ENCODE assay signal across 23 mouse cellular contexts in genomic region chr4:141653813-141654212, GRCm38 (mm10). TPM values are rescaled to one million over a fixed set of nuclear protein-coding genes. Genes with fewer than 3 reads are reported as not detected.
DNase-seq lines count a peak whose midpoint lies in the region; ATAC-seq and TF ChIP-seq lines count a peak whose summit lies in the region.
"Had no signal": no experiment of that assay in that cellular context is flagged by ENCODE, and none has a peak within 500 bp of the region (broad histone marks: within the 10 kb centered on the region; RNA-seq: fewer than 3 reads in every experiment).

No protein-coding gene starts in this region.

- 86% methylated on average over 13 of the region's 13 CpGs for WGBS in heart, embryonic 13.5 days
- 72% methylated on average over 13 of the region's 13 CpGs for whole genome bisulfite sequencing in lung, adult 2 months
- 86% methylated on average over 13 of the region's 13 CpGs for WGBS in lung, embryonic 16.5 days
- WGBS in kidney, embryonic 15.5 days, result 96% methylated on average over 13 of the region's 13 CpGs

- peaks cover 63% of the 10 kb centered on the region for H3K4me1 ChIP-seq in heart, embryonic 13.5 days
- H3K4me1 ChIP-seq in lung, adult 2 months (ENCODE audit: control insufficient read depth, insufficient read depth, low read length), result no peaks in the 10 kb centered on the region; the same call in 1 of the 2 replicates
- peaks cover 7% of the 10 kb centered on the region for H3K4me1 ChIP-seq in brown adipose tissue, adult 24 weeks (ENCODE audit: control insufficient read depth, insufficient read depth, insufficient read length, low read length)
- peaks cover 16% of the 10 kb centered on the region for H3K4me1 ChIP-seq in lung, embryonic 16.5 days (replicated peaks; ENCODE audit: control insufficient read depth, insufficient read depth, low read length)
- 0 out of 2 replicates have a peak, but pooled peaks cover 3% of the 10 kb centered on the region for H3K4me1 ChIP-seq in kidney, embryonic 15.5 days

- DNase-seq in heart, adult 18-20 months, result no peak
- DNase-seq in lung, adult 2 months, result peak; percentile 41
- DNase-seq in lung, postnatal 14 days, result no peak
- DNase-seq: adrenal gland, postnatal 25 days; cerebellum, adult 9-10 months; heart, postnatal 14 days; right cerebral cortex, postnatal 14 days; thymus, postnatal 14 days had no signal

- TF ChIP-seq CTCF in lung, adult 2 months (IDR thresholded peaks at IDR 0.05; ENCODE audit: insufficient read depth, low read length), result no peak

- no peaks in the 10 kb centered on the region for H3K27me3 ChIP-seq in heart, embryonic 13.5 days (replicated peaks)
- no peaks in the 10 kb centered on the region for H3K27me3 ChIP-seq in lung, embryonic 16.5 days (ENCODE audit: control insufficient read depth, insufficient read depth, low read depth, low read length)
- no peaks in the 10 kb centered on the region for H3K27me3 ChIP-seq in kidney, embryonic 15.5 days
- H3K27me3 ChIP-seq: forebrain, embryonic 12.5 days; lung, embryonic 15.5 days; midbrain, embryonic 12.5 days; Patski had no signal

- TF ChIP-seq POLR2A in lung, adult 2 months (IDR thresholded peaks at IDR 0.05; ENCODE audit: borderline replicate concordance, extremely low read depth, low read depth, low read length), result no peak

- no peak overlapping the region for H3K4me3 ChIP-seq in heart, embryonic 13.5 days
- no peak overlapping the region for H3K4me3 ChIP-seq in lung, adult 2 months (replicated peaks; ENCODE audit: extremely low read depth, low read depth, low read length)
- H3K4me3 ChIP-seq in brown adipose tissue, adult 24 weeks (ENCODE audit: insufficient read depth, low read depth, low read length), result no peak overlapping the region
- H3K4me3 ChIP-seq in lung, embryonic 16.5 days (ENCODE audit: low read length), result no peak overlapping the region
- no peak overlapping the region for H3K4me3 ChIP-seq in kidney, embryonic 15.5 days (replicated peaks)
- H3K4me3 ChIP-seq: forebrain, embryonic 12.5 days; lung, embryonic 15.5 days; midbrain, embryonic 12.5 days had no signal

- no peak overlapping the region for H3K4me2 ChIP-seq in heart, embryonic 13.5 days
- H3K4me2 ChIP-seq in lung, embryonic 16.5 days (ENCODE audit: low read depth, low read length), result no peak overlapping the region
- H3K4me2 ChIP-seq in kidney, embryonic 15.5 days, result no peak overlapping the region
- H3K4me2 ChIP-seq: forebrain, embryonic 12.5 days; liver, embryonic 11.5 days; lung, embryonic 15.5 days; midbrain, embryonic 12.5 days had no signal

- H3K9me3 ChIP-seq in heart, embryonic 13.5 days, result no peaks in the 10 kb centered on the region
- H3K9me3 ChIP-seq in lung, embryonic 16.5 days (ENCODE audit: control insufficient read depth, low read length), result no peaks in the 10 kb centered on the region
- H3K9me3 ChIP-seq in kidney, embryonic 15.5 days (replicated peaks), result no peaks in the 10 kb centered on the region
- H3K9me3 ChIP-seq: forebrain, embryonic 12.5 days; lung, embryonic 15.5 days; midbrain, embryonic 12.5 days had no signal

- H3K9ac ChIP-seq in heart, embryonic 13.5 days, result peak overlapping the region; percentile 3; the same call in 1 of the 2 replicates
- H3K9ac ChIP-seq in lung, embryonic 16.5 days (ENCODE audit: low read length), result no peak overlapping the region
- H3K9ac ChIP-seq in kidney, embryonic 15.5 days, result no peak overlapping the region
- H3K9ac ChIP-seq: forebrain, embryonic 12.5 days; lung, embryonic 15.5 days; midbrain, embryonic 12.5 days had no signal

- H3K36me3 ChIP-seq in heart, embryonic 13.5 days, result peaks cover 57% of the 10 kb centered on the region
- peaks cover 2% of the 10 kb centered on the region; the same call in 1 of the 2 replicates for H3K36me3 ChIP-seq in lung, embryonic 16.5 days (ENCODE audit: control insufficient read depth, insufficient read depth, low read length)
- peaks cover 46% of the 10 kb centered on the region for H3K36me3 ChIP-seq in kidney, embryonic 15.5 days

- 0 out of 2 replicates have a peak overlapping the region, but pooled peaks have one; percentile 32 for H3K27ac ChIP-seq in heart, embryonic 13.5 days (replicated peaks)
- H3K27ac ChIP-seq in brown adipose tissue, adult 24 weeks (replicated peaks; ENCODE audit: low read depth, low read length), result 0 out of 2 replicates have a peak overlapping the region, but pooled peaks have one; percentile 41
- no peak overlapping the region for H3K27ac ChIP-seq in lung, embryonic 16.5 days (ENCODE audit: low read length)
- H3K27ac ChIP-seq in kidney, embryonic 15.5 days, result no peak overlapping the region
- H3K27ac ChIP-seq: forebrain, embryonic 12.5 days; lung, embryonic 15.5 days; midbrain, embryonic 12.5 days had no signal

- ATAC-seq in heart, embryonic 13.5 days (ENCODE audit: extremely low read depth, insufficient number of reproducible peaks, low FRiP score, low TSS enrichment), result no peak
- peak; percentile 47 for ATAC-seq in lung, embryonic 16.5 days (ENCODE audit: low read depth)
- ATAC-seq in kidney, embryonic 15.5 days (replicated peaks; ENCODE audit: low FRiP score), result no peak
- ATAC-seq in megakaryocyte-erythroid progenitor cell, adult 5-6 weeks (replicated peaks; ENCODE audit: low FRiP score, low TSS enrichment, poor library complexity, severe bottlenecking), result no peak
- ATAC-seq: intestine, embryonic 16.5 days; Patski had no signal

RNA-seq across cellular contexts. Expression of gene Plekhm2, which starts 10.9 kb away (rescaled TPM):
- 4.9 and 5.1 TPM in 2 replicates for polyA plus RNA-seq in heart, embryonic 13.5 days (2015; fragmentation: Nextera tagmentation; extraction: Ambion mirVana)
- total RNA-seq in heart, adult 18-20 months (2021), result 100 to 1,000 TPM; 100 to 102 TPM
- polyA plus RNA-seq in lung, adult 2 months (2012; rRNA removed), result 45.7 and 52.3 TPM in 2 replicates
- polyA plus RNA-seq in brown adipose tissue, adult 24 weeks (2012; ENCODE audit: insufficient read depth, insufficient read length, missing spikeins), result 8.8 and 12.9 TPM in 2 replicates
- polyA plus RNA-seq in lung, embryonic 16.5 days (2015; fragmentation: Nextera tagmentation; extraction: Ambion mirVana), result 5.7 and 6.9 TPM in 2 replicates
- 4.7 and 6.8 TPM in 2 replicates for polyA plus RNA-seq in kidney, embryonic 15.5 days (2015; fragmentation: Nextera tagmentation; extraction: Ambion mirVana)
- 7.7 and 16.9 TPM in 2 replicates for total RNA-seq in megakaryocyte-erythroid progenitor cell, adult 5-6 weeks (2014; fragmentation: Nextera tagmentation)
- 4.9 and 22.4 TPM in 2 replicates for total RNA-seq in megakaryocyte-erythroid progenitor cell, adult 5-6 weeks (2017)

RNA-seq across cellular contexts. Expression of gene Slc25a34, which starts 30.2 kb away (rescaled TPM):
- 0.37 and 0.49 TPM in 2 replicates for polyA plus RNA-seq in heart, embryonic 13.5 days (2015; fragmentation: Nextera tagmentation; extraction: Ambion mirVana)
- total RNA-seq in heart, adult 18-20 months (2021), result 100 to 1,000 TPM; 109 to 132 TPM
- 2.3 and 3.9 TPM in 2 replicates for polyA plus RNA-seq in lung, adult 2 months (2012; rRNA removed)
- 4.5 and 12.7 TPM in 2 replicates for polyA plus RNA-seq in brown adipose tissue, adult 24 weeks (2012; ENCODE audit: insufficient read depth, insufficient read length, missing spikeins)
- polyA plus RNA-seq in lung, embryonic 16.5 days (2015; fragmentation: Nextera tagmentation; extraction: Ambion mirVana), result 0.18 and 0.20 TPM in 2 replicates
- 0.27 and 0.49 TPM in 2 replicates for polyA plus RNA-seq in kidney, embryonic 15.5 days (2015; fragmentation: Nextera tagmentation; extraction: Ambion mirVana)
- total RNA-seq in megakaryocyte-erythroid progenitor cell, adult 5-6 weeks (2014; fragmentation: Nextera tagmentation), result not detected in 2 replicates
- total RNA-seq in megakaryocyte-erythroid progenitor cell, adult 5-6 weeks (2017), result 0.65 TPM in 1 of 2 replicates, not detected in the other
- polyA plus RNA-seq: forebrain, embryonic 12.5 days; liver, embryonic 11.5 days; neural tube, embryonic 11.5 days had no signal

RNA-seq across cellular contexts. Expression of gene Rsc1a1, which starts 31.6 kb away (rescaled TPM):
- polyA plus RNA-seq in heart, embryonic 13.5 days (2015; fragmentation: Nextera tagmentation; extraction: Ambion mirVana), result 0.43 and 0.96 TPM in 2 replicates
- total RNA-seq in heart, adult 18-20 months (2021), result under 1 TPM in 1 of 2 experiments, not detected in 1; 0.92 TPM
- polyA plus RNA-seq in lung, adult 2 months (2012; rRNA removed), result 9.0 and 14.1 TPM in 2 replicates
- 3.0 TPM in 1 of 2 replicates, not detected in the other for polyA plus RNA-seq in brown adipose tissue, adult 24 weeks (2012; ENCODE audit: insufficient read depth, insufficient read length, missing spikeins)
- polyA plus RNA-seq in lung, embryonic 16.5 days (2015; fragmentation: Nextera tagmentation; extraction: Ambion mirVana), result not detected in 2 replicates
- polyA plus RNA-seq in kidney, embryonic 15.5 days (2015; fragmentation: Nextera tagmentation; extraction: Ambion mirVana), result not detected in 2 replicates
- 19.1 and 23.4 TPM in 2 replicates for total RNA-seq in megakaryocyte-erythroid progenitor cell, adult 5-6 weeks (2014; fragmentation: Nextera tagmentation)
- 17.1 and 26.1 TPM in 2 replicates for total RNA-seq in megakaryocyte-erythroid progenitor cell, adult 5-6 weeks (2017)
- total RNA-seq: adrenal gland, postnatal 25 days; heart, postnatal 14 days had no signal
- polyA plus RNA-seq: intestine, embryonic 16.5 days; kidney, embryonic 16.5 days; liver, embryonic 11.5 days; lung, embryonic 15.5 days; midbrain, embryonic 12.5 days; neural tube, embryonic 11.5 days; stomach, embryonic 16.5 days had no signal

RNA-seq across cellular contexts. Expression of gene Tmem82, which starts 35.4 kb away (rescaled TPM):
- polyA plus RNA-seq in heart, embryonic 13.5 days (2015; fragmentation: Nextera tagmentation; extraction: Ambion mirVana), result 0.44 and 0.62 TPM in 2 replicates
- 10 to 100 TPM; 18.7 to 20.7 TPM for total RNA-seq in heart, adult 18-20 months (2021)
- polyA plus RNA-seq in lung, adult 2 months (2012; rRNA removed), result 5.1 and 5.3 TPM in 2 replicates
- polyA plus RNA-seq in brown adipose tissue, adult 24 weeks (2012; ENCODE audit: insufficient read depth, insufficient read length, missing spikeins), result 1.1 TPM in 1 of 2 replicates, not detected in the other
- polyA plus RNA-seq in lung, embryonic 16.5 days (2015; fragmentation: Nextera tagmentation; extraction: Ambion mirVana), result 0.99 and 1.1 TPM in 2 replicates
- 2.7 and 3.1 TPM in 2 replicates for polyA plus RNA-seq in kidney, embryonic 15.5 days (2015; fragmentation: Nextera tagmentation; extraction: Ambion mirVana)
- 0.37 TPM in 1 of 2 replicates, not detected in the other for total RNA-seq in megakaryocyte-erythroid progenitor cell, adult 5-6 weeks (2014; fragmentation: Nextera tagmentation)
- 0.52 and 0.57 TPM in 2 replicates for total RNA-seq in megakaryocyte-erythroid progenitor cell, adult 5-6 weeks (2017)
- polyA plus RNA-seq: C2C12 had no signal

RNA-seq across cellular contexts. Expression of gene Fblim1, which starts 47.9 kb away (rescaled TPM):
- polyA plus RNA-seq in heart, embryonic 13.5 days (2015; fragmentation: Nextera tagmentation; extraction: Ambion mirVana), result 55.3 and 55.9 TPM in 2 replicates
- 100 to 1,000 TPM; 233 to 291 TPM for total RNA-seq in heart, adult 18-20 months (2021)
- polyA plus RNA-seq in lung, adult 2 months (2012; rRNA removed), result 36.2 and 45.7 TPM in 2 replicates
- polyA plus RNA-seq in brown adipose tissue, adult 24 weeks (2012; ENCODE audit: insufficient read depth, insufficient read length, missing spikeins), result 2.1 and 3.6 TPM in 2 replicates
- 71.4 and 76.1 TPM in 2 replicates for polyA plus RNA-seq in lung, embryonic 16.5 days (2015; fragmentation: Nextera tagmentation; extraction: Ambion mirVana)
- 71.4 and 81.3 TPM in 2 replicates for polyA plus RNA-seq in kidney, embryonic 15.5 days (2015; fragmentation: Nextera tagmentation; extraction: Ambion mirVana)
- total RNA-seq in megakaryocyte-erythroid progenitor cell, adult 5-6 weeks (2014; fragmentation: Nextera tagmentation), result not detected in 2 replicates
- not detected in 2 replicates for total RNA-seq in megakaryocyte-erythroid progenitor cell, adult 5-6 weeks (2017)

Comparison
In these comparisons a context has a peak if more than half of its experiments do, and no peak if none do; other contexts are left out.
1. H3K27ac ChIP-seq: peak in heart, embryonic 13.5 days (single experiment) and brown adipose tissue, adult 24 weeks (single experiment); none in lung, embryonic 16.5 days (single experiment) and kidney, embryonic 15.5 days (single experiment).